ENCODE assay signal across 12 mouse cellular contexts in genomic region chr3:36138996-36139395, GRCm38 (mm10).
"Had no signal": no experiment of that assay in that cellular context is flagged by ENCODE, and none has a peak within 500 bp of the region (broad histone marks: within the 10 kb centered on the region; RNA-seq: fewer than 3 reads in every experiment).

No protein-coding gene starts in this region.

- DNase-seq: retina, postnatal 1 day; right cerebral cortex, adult 18-20 months; right cerebral cortex, postnatal 14 days; right cerebral cortex, postnatal 25 days; right cerebral cortex, postnatal 4 days; spleen, adult 18-20 months; thymus, adult 18-20 months; thymus, adult 2 months; thymus, postnatal 14 days; thymus, postnatal 25 days; thymus, postnatal 36 days; thymus, postnatal 4 days had no signal
